Mouse (Mus musculus): ENCODE data around the gene Pomgnt2.
A peak's percentile ranks its signal among the peaks of the same experiment; 100 is the strongest.
"Not testable (repeated sequence)": the region's sequence is repeated elsewhere in the genome, so short reads cannot be mapped to it uniquely, and the experiment has no call there.

The Pomgnt2 gene

DNA sequence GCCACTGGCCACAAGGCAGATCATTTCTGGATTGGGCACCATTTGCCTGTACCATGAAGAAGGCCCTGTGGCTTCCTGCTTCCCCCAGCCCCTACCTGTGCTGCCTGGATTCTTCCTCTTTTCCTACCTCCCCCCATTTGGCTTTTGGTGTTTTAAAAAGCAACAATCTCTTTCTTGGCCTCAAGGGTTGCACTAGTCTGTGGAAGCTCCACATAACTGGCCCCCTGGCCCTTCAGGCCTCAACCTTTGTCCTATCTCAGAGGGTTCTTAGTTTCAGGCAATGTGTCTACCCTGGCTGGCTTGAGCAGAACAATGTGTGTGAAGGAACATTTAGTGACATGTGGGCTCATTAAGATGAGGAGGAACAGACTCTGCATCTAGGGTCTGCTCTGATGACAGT lies at the start of gene Pomgnt2:
TSS of gene Pomgnt2 (minus strand) at position 101 of the 400 bp plus-strand sequence.
- no peak for DNase-seq (ENCODE audit: low spot score)

DNA sequence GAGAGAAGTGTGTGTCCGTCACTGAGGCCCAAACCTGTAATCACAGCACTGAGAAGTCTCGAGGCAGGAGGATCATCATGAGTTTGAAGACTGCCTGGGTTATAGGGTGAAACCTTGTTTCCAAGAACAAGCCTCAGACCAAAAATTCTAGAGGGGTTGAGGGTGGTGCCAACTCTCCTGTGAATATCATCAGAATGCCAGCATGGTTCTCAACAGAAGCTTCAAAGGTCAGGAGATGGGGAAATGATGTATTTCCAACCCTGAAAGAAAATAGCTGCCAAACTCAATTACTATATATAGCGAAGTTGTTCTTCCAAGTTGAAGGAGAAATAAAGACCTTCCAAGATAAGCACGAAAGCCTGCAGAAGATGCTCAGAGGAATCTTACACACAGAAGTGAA lies 42.9 kb upstream of the Pomgnt2 start:
- no peak for DNase-seq (ENCODE audit: low spot score)

DNA sequence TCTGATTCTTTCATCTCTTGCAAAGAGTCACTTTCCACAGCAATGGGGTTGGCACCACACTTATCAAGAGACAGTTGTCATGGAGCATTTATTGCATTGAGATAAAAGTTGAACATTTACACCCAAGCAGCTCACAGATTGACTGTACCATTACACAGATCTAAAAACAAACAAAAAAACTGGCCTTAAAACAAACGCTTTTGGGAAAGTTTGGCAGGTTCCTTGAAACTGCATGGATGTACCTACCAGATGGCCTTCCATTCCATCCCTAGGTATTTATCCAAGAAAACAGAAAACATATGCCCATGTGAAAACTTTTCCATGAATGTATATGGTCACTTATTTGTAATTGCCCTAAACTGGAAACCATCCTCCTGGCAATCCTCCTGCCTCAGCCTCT lies 41.7 kb upstream of the Pomgnt2 start:
- no peak for DNase-seq (ENCODE audit: low spot score)

DNA sequence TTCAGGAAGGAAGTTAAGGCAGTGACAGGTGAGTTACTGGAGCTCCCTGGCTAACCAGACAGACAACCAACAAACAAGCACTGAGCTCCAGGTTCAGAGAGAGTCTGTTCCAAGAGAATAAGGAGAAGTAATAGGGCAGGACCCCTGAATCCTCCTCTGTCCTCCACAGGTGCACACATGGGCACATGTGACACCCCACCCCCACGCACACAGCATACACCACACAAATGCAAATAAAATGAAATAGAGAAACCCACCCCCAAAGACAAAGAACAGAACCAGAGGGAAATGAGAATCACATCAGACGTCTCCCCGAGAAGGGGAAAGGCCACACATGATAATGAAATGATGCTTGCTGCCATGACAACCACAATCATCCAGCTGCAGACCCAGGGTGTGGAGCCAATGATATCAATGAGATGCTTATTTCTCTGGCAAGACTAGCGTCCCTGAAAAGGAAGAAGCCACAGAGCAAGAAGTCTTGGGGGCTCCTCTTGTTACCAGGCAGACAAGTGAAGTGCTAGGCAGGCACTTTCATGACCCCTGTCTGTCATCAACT lies 39.7 kb upstream of the Pomgnt2 start:
- DNase-seq (ENCODE audit: low spot score): no peak

DNA sequence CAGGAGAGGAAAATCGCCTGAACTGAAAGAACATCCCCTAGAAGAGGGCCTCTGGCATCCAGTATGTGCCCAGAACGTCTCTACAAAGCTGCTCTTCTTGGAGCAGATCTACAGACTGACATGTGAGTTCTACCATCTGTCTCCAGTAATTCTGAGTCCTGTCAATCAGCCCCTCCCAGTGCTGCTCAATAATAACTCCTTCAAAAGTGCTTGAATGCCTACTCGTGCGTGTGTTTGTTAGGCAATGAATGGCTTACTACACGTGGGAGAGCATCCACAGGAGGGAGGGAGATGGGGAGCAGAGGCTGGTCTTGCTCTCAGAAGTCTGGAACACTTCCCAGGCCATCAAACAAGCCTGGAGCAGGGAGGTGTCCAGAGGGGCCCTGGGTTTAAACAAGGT lies 38.9 kb upstream of the Pomgnt2 start:
- DNase-seq (ENCODE audit: low spot score): no peak

DNA sequence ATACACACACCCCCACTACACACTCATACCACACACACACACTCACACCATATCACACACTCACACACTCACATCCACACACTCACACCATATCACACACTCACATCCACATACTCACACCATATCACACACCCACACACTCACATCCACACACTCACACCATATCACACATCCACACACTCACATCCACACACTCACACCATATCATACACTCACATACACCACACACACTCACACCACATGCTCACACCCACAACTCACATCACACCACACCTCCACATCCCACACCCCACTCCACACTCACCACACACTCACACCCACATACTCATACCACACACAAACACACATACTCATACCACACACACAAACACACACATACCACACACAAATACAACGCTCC lies 38.0 kb upstream of the Pomgnt2 start:
- no peak for DNase-seq (ENCODE audit: low spot score)

DNA sequence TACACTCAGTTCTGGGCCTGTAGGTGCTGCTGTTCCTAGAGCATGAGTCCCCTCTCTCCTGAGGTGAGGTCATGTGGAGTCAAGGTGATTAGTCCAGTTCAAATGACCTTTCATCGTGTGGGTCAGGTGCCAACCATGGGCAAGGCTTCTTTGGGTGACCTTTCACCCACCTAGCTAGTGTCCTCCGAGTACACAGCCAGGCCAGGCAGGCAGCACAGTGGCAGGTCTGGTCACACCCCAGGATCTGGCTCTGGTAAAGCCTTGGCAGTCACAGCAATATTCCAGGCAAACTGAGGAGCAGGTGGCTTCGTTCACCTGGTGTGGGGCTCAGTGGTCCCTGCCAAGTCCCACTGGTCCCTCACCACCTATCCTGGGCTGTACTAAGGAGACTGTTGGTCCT lies 35.2 kb upstream of the Pomgnt2 start:
- no peak for DNase-seq (ENCODE audit: low spot score)

DNA sequence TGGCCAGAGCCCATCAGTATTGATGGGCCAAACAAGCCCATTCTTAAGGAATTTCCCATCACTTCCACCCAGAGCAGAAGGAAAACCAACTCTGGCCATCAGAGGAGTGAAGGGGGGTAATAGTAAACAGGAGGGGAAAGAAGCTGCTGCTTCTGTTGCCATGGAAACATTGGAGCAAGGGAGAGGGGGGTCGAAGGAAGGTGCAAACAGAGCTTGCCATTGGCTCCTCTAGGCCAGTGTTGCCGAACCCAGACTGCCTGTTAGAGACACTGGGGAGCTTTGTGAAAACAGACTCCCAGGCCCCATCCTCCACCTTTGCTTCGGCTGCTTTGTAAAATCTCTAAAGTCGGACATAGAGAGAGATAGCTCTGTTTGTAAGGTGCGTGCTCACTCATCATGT lies 33.8 kb upstream of the Pomgnt2 start:
- no peak for DNase-seq (ENCODE audit: low spot score)

DNA sequence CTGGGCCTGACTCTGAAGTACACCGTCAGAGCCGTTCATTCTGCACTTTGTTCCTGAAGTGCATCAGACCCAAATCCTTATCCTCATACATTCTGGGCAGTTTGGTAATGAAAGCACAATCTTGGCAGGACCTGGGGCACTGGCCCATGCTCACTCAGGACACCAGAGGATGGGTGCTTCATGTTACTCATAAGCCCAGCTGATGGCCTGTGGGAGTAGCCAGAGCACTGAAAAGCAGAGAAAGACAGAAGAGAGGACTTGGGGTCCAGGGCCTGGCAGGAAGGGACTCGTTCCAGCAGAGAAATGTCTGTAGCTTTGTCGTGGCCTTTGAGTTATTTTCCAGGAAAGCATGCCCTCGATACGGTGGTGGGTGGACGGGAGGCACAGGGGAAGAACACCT lies 32.9 kb upstream of the Pomgnt2 start:
- DNase-seq (ENCODE audit: low spot score): no peak

DNA sequence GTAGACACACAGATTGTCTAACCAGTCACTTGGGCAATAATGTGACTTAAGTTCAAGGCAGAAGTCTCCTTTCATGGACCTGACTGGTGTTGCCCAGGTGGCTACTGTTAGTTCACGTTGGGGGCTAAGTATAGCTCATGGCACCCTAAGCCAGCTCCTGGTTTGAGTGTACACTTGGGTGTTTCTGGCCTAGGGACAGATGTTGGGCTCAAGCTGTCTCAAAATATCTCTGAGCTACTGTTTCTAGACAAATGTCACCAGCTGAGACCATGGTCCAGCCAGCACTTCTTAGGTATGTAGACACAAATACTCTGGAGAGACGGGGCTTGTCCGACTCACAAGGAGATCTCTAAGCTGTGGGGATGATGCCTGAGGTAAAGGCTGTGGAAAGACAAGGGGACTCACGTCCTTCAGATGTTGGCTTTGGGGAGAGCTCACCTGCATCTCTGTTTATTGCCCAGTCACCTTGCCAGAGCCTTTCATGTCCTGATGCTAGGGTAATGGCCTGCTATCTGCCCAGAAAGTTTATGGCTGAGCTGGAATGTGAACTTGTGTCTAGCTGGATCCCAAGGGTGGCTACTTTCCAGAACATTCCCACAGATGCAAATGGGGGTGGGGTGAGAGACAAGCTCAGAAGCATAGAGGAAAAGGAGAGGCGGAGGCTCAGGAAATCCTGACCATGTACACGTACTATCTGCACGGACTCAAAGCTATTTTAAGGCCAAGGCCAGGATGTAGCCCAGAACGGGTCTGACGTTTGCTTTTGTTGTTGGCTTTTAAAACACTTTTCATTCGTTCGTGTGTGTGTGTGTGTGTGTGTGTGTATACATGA lies 31.2 kb upstream of the Pomgnt2 start:
- DNase-seq (ENCODE audit: low spot score): no peak

DNA sequence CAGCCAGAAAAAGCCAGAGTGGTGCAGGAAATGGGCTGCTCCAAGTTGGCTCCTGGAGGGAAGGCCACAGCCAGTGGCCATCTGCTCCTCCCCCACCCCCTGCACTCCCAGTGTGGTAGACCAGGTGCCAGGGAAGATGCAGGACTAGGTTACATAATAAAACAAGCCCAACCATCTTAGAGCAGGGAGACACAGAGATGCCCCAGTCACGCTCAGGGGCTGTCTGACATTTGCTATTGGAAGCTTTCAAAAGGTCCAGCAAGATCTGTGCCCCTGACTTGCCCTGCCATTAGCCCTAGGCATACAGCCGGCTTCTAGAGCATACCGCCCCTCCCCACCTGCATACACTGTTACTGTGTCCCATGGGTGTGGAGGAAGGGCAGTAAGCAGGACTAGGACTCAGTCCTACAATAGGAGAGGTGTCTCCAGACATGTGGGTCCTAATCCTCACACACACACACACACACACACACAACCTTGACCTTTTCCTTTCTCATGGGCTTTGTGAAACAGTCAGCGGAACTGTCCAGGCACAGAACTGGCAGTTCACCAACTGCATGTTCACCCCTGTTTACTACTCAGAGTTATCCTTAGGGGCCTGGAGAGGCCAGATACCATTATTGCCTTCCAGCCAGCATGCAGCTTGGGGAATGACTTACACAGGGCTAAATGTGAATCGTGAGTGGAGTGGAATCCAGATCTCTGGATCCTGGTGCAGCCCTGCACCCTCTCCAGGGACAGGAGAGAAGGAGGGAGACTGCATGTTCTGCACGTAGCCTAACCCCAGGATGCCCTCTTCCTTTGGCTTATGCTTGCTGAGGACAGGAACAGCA lies 30.4 kb upstream of the Pomgnt2 start:
- peak; percentile 30 for DNase-seq (ENCODE audit: low spot score)

DNA sequence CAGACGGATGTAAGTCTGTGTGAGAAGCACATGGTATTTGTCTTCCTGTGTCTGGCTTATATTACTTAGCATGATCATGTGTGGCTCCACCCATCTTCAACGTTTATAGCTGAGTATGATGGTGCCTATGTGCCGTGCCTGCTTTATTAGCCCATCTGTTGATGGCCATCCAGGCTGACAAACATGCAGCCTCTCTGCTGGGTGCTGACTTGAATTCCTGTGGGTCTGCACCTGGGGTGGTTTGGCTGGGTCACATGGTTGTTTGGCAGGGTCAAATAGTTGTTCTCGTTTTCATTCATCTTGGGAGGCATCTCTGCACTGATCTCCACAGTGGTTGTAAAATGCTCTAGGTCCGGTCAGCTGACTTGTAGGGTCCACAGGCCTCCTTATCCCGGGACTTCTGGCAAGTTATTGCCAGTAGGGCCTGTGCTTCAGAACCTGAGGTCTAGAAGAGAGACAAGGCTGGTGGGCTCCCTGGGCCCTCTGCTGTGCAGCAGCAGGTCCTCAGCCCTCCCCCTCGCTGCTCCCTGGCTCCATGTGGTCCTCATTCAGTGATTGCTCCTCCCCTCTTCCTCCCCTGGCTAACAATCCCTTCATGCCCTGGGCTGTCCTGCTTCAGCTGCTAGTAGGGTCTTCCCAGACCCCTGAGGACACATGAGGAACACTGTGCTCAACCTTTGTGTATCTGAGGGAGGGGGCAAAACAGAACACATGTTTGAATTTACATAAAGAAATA lies 29.1 kb upstream of the Pomgnt2 start:
- no peak for DNase-seq (ENCODE audit: low spot score)

DNA sequence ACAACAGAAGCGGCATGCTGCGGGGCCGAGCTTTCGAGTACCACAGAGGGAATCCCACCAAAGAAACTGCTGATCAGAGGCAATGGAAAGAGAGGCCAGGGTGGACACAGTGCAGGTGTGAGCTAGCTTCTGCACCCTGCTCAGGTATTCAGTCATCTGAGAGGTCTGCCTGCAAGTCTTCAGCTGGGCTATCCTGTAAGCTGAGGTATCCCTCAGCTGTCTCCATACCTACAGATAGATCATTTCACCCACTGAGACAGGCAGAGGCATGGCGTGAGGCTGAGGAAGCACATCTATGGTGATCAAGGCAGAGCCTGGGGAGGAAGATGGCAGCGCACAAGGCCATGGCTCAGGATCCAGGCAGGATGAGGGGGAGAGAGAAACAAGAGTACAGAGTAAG lies 27.5 kb upstream of the Pomgnt2 start:
- no peak for DNase-seq (ENCODE audit: low spot score)

DNA sequence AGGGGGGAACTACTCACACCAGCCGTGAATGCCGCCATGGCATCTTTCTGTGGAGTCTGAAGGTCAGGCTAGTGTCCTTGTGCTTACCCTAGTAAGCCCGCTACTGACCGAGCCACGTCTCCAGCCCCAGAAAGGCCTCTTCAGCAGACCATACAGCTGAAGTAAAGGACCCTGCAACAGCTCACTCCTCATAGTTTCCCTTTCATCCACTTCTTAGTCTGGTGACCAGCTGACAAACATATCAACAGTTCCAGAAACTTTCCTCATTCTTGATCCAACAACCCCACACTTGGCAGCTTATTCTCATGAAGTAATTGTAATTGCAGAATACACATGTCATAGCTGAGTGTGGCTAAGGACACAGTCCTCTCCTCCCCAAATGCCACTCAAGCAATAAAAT lies 27.0 kb upstream of the Pomgnt2 start:
- no peak for DNase-seq (ENCODE audit: low spot score)

DNA sequence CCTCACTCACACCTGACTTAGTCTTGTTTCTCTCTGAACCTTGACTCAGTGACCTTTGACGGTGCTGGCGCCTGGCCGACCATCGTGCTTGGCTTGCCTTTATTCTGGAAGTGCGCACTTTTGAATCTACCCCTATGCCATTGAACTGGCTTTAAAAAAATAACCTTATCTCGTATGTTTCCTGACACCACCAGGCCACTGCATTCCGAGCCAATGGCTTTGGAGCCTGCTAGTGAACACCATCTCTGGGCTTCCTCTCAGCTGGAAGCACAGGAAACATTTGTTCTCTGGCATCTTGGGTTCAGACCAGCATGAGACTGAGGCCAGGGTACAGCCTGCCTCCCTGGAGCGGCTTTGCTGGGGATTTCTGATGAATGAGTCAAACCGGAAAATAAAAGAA lies 25.9 kb upstream of the Pomgnt2 start:
- peak; percentile 52 for DNase-seq (ENCODE audit: low spot score)

DNA sequence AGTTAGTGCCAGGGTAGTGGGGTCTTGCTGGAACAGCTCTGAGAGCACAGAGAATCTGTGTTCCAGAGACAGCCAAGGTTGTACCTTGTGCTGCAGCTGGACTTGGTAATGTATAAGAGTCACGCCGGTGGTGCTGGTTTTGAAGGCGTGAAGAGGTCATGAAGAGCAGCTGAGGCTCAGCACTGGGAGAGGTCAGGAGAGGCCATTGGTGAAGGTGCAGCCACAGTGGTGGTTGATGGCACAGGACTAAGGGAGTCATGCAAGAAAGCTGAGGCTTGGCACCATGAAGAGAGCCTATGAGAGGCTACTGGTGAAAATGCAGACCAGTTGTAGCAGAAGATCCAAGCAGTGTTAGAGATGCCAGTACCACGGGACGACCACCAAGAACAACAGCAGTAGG lies 24.7 kb upstream of the Pomgnt2 start:
- DNase-seq (ENCODE audit: low spot score): no peak

DNA sequence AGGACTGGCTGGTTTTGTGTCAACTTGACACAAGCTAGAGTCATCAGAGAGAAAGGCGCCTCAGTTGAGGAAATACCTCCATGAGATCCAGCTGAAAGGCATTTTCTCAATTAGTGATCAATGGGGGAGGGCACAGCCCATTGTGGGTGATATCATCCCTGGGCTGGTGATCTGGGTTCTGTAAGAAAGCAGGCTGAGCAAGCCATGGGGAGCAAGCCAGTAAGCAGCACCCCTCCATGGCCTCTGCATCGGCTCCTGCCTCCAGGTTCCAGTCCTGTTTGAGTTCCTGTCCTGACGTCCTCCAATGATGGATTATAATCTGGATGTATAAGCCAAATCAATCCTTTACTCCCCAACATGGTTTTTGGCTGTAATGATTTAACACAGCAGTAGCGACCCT lies 24.3 kb upstream of the Pomgnt2 start:
- not testable (repeated sequence) for DNase-seq (ENCODE audit: low spot score)

DNA sequence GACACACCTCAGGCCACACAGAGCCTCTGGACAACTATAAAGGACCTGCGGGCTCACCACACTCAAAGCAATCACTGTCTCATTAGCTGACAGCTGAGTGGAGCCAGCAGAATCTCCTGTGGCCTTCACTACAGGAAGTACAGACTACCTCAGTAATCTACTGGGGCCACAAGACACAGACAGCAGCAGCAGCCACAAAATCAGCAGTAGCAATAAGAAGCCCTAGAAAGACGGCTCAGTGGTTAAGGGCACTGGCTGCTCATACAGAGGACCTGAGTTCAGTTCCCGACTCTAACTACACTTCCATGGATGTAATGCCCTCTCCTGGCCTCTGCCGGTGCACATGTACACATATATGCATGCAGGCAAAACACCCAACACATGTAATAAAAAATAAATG lies 23.4 kb upstream of the Pomgnt2 start:
- no peak for DNase-seq (ENCODE audit: low spot score)

DNA sequence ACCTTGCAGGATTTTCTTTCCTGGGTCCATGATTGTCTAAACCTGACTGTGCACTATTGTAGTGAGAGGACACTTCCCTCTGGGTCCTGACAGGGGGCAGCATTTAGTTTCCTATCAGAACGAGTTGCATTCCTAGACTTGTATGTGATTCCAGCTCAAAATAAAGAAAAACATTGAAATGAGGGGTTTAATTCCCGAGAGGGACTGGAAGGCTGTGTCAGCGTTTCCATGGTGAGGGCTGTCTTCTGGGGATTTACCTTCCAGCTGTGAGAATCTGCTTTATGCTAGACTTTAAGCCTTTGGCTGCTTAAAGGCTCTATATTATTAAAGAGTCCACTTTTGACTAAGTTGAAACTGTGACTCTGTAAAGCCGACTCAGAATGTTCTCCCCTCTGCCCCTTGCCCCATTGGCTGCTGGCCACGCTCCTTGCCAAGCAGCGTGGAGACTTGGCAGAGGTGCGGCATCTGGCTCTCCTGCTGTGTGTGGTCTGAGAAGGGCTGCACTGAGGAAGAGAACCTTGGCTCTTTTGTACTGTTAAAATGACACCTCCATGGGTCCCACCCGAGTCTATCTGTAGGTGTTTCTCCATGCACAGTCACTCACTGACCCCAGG lies 22.0 kb upstream of the Pomgnt2 start:
- DNase-seq (ENCODE audit: low spot score): peak; percentile 22

DNA sequence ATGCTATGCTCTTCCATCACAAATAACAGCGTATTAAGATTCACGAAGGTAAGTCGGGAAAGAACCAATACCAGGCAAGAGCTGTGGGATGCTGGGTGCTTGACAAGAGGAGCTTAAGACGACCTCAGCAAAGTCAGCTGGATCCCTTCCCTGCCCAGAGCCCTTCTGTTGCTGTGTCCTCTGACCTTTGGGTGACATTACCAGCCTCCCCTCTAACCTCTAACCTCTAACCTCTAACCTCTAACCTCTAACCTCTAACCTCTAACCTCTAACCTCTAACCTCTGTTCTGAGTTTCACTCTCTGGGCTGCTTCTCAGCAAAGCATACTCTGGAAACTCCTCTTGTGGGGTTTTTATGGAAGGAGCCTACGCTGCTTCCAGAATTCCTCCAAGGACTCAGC lies 21.2 kb upstream of the Pomgnt2 start:
- DNase-seq (ENCODE audit: low spot score): no peak

DNA sequence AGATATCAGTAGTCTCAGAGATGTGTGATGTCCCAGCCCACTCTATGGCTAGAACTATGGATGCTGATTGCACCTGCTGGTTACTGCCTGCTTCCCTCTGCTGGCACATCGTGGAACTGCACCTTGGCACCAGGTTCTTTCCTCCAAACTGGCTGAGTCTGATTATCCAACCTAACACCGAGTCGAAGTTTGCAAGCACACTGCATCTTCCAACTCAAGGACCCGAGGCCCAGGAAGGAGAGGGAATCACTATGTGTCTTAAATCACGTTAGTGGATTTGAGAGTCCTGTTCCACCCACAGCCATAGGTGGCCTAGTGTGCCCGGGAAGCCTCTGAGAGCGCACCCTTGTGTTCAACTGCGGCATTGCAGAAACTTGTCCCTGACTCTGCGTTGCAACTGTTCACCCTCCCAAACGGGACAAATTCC lies 17.3 kb upstream of the Pomgnt2 start:
- DNase-seq (ENCODE audit: low spot score): peak; percentile 45

DNA sequence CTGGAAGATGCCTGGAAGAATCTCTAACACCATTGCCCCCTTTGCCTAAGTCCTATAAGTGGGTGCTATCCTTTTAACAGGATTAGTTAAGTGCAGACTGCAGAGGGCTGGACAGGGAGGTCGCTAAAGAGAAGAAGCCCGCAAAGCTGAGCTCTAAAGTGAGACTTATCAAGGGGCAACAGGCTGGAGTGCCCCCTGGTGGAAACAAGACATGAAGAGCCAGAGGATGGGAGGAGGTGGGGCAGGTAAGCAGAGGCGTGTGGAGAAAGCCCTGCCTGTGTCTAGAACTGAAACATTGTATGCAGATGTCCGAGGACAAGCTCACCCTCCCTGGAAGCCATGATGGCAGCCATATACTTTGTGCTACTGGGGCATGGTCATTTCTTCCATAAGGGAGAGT lies 16.7 kb upstream of the Pomgnt2 start:
- no peak for DNase-seq (ENCODE audit: low spot score)
